Mouse (Mus musculus): Measurements from ENCODE around the gene Vav3.

- TF ChIP-seq CTCF (IDR thresholded peaks at IDR 0.05; ENCODE audit: extremely low read depth, insufficient read depth, insufficient read length, insufficient replicate concordance) (no peak), POLR2A (IDR thresholded peaks at IDR 0.05; ENCODE audit: low read depth, low read length) (no peak)
Observed at GRCm38 (mm10) chr3:109352690-109353089, 12.2 kb downstream of the Vav3 start.
